Mouse (Mus musculus): ENCODE measurements around the gene P4ha1. TPM values are rescaled to one million over a fixed set of nuclear protein-coding genes. Genes with fewer than 3 reads are reported as not detected.
"Not testable (repeated sequence)": the region's sequence is repeated elsewhere in the genome, so short reads cannot be mapped to it uniquely, and the experiment has no call there.

Gene P4ha1
- polyA plus RNA-seq, 1 experiment from 2014 or later: 28.7 TPM

DNA sequence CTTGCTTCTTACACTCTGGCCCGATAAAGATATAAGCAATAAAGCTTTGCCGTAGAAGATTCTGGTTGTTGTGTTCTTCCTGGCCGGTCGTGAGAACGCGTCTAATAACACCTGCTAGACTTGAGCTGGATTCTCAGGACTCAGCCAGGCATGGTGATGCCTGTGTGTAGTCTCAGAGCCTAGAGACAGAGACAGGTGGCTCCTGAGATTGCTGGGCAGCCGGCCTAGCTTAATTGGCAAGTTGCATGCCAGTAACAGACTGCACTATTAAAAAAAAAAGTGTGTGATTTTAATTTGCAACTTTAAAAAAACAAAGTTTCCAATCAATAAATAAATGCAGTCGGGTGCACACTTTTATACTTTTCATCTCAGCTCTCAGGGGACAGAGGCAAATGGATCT, 63.9 kb downstream of the P4ha1 start:
- Histone ChIP-seq H3K27me3 (no peaks in the 10 kb centered on the region), H3K36me3 (no peaks in the 10 kb centered on the region), H3K27ac (replicated peaks) (no peak overlapping the region), H3K9me3 (peaks cover 5% of the 10 kb centered on the region), H3K9ac (no peak overlapping the region), H3K4me2 (no peak overlapping the region), H3K4me1 (replicated peaks) (no peaks in the 10 kb centered on the region), H3K4me3 (no peak overlapping the region)
- 89% methylated on average over 8 of the region's 8 CpGs for WGBS
- no peak for ATAC-seq (ENCODE audit: low FRiP score, low read depth)

DNA sequence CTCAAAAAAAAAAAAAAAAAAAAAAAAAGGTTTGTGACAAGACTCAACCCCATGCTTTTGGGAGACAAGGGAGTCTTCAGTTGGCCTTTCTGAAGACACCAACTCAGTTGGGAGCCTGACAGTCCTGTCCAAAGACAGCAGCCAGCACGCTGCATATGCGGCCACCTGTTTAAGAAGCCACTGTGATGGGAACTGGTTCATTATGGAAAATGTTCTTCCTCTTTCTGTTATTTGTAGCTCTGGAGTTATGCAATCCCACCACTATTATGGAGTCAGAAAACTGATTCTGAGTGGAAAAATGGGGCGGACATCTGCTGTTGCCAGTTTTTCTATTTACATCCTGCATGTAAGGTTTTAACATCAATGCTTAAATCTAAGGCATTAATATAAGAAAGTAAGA, 66.6 kb downstream of the P4ha1 start:
- no peak overlapping the region for H3K4me3 ChIP-seq
- no peaks in the 10 kb centered on the region for H3K36me3 ChIP-seq
- no peaks in the 10 kb centered on the region for H3K27me3 ChIP-seq
- H3K4me2 ChIP-seq: no peak overlapping the region
- no peak for ATAC-seq (ENCODE audit: low FRiP score, low read depth)
- WGBS: 97% methylated on average over 3 of the region's 3 CpGs
- H3K9me3 ChIP-seq: peaks cover 5% of the 10 kb centered on the region
- no peak overlapping the region for H3K27ac ChIP-seq (replicated peaks)
- H3K9ac ChIP-seq: no peak overlapping the region
- no peaks in the 10 kb centered on the region for H3K4me1 ChIP-seq (replicated peaks)

DNA sequence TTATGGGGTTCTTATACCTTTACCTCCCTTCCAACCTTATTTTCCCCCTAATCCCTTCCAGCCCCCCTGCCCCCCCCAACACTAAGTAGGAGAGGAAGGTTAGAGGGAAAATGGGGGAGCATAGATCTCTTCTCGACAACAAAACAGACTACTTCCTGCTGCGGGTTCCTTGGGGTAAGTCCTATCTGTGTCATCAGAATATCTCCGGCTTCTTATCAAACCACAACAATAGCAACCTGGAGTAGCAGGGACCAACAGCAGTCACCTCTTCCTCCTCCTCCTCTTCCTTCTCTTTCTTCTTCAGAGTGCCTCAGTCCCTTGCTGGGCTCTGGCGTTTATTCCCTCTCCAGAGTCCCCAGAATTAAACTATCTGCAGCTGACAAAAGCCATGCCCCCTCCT, 68.8 kb downstream of the P4ha1 start:
- Histone ChIP-seq H3K9ac (no peak overlapping the region), H3K4me1 (replicated peaks) (no peaks in the 10 kb centered on the region), H3K27me3 (no peaks in the 10 kb centered on the region), H3K9me3 (peaks cover 5% of the 10 kb centered on the region), H3K27ac (replicated peaks) (no peak overlapping the region), H3K4me2 (no peak overlapping the region), H3K36me3 (no peaks in the 10 kb centered on the region), H3K4me3 (no peak overlapping the region)
- ATAC-seq (ENCODE audit: low FRiP score, low read depth): no peak
- WGBS: 84% methylated on average over 4 of the region's 4 CpGs

DNA sequence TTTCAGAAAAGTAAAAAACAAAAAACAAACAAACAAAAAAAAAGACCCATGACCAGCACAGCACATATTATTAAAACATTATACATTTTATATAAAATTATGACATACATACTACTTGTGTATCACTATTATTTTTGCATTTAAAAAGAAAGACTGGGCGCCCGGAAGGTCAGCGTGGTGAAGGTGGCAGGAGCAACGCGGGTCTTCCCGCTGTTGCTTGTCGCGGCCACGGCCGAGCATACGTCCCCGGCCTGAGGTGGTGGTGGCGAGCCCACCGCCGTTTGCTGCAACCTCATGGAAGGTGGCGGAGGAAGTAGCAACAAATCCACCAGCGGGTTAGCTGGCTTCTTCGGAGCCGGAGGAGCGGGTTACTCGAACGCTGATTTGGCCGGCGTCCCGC, 72.4 kb downstream of the P4ha1 start, which contains the start of gene Gm10273:
Gm10273 (plus strand) TSS at position 172 of the 400 bp plus-strand sequence.
- H3K36me3 ChIP-seq; H3K4me3 ChIP-seq; H3K9ac ChIP-seq; H3K4me2 ChIP-seq; H3K27me3 ChIP-seq; H3K4me1 ChIP-seq (replicated peaks); H3K27ac ChIP-seq (replicated peaks); H3K9me3 ChIP-seq; ATAC-seq (ENCODE audit: low FRiP score, low read depth): not testable (repeated sequence)
- 92% methylated on average over 12 of the region's 25 CpGs for WGBS

GRCm38 (mm10) chr10:59402899-59403792, 80.0 kb downstream of the P4ha1 start, which contains the start of gene Pla2g12b:
Gene Pla2g12b (plus strand): TSS chr10:59403660.
- Histone ChIP-seq H3K9me3 (no peaks in the 10 kb centered on the region), H3K4me1 (replicated peaks) (no peaks in the 10 kb centered on the region), H3K27ac (replicated peaks) (no peak within 1 kb of the TSS), H3K9ac (no peak within 1 kb of the TSS), H3K4me3 (no peak within 1 kb of the TSS), H3K27me3 (no peaks in the 10 kb centered on the region), H3K36me3 (no peaks in the 10 kb centered on the region), H3K4me2 (no peak within 1 kb of the TSS)
- WGBS: 80% methylated on average over 21 of the region's 21 CpGs
- no peak for ATAC-seq (ENCODE audit: low FRiP score, low read depth)

GRCm38 (mm10) chr10:59403793-59404149, 80.7 kb downstream of the P4ha1 start:
- H3K27ac ChIP-seq (replicated peaks): no peak overlapping the region
- no peak overlapping the region for H3K9ac ChIP-seq
- H3K4me2 ChIP-seq: no peak overlapping the region
- no peak for ATAC-seq (ENCODE audit: low FRiP score, low read depth)
- H3K4me1 ChIP-seq (replicated peaks): no peaks in the 10 kb centered on the region
- H3K36me3 ChIP-seq: no peaks in the 10 kb centered on the region
- WGBS: 73% methylated on average over 10 of the region's 10 CpGs
- no peak overlapping the region for H3K4me3 ChIP-seq
- no peaks in the 10 kb centered on the region for H3K9me3 ChIP-seq
- no peaks in the 10 kb centered on the region for H3K27me3 ChIP-seq

- no peak for ATAC-seq (ENCODE audit: low FRiP score, low read depth)
- 72% methylated on average over 6 of the region's 6 CpGs for WGBS
- Histone ChIP-seq H3K36me3 (no peaks in the 10 kb centered on the region), H3K27ac (replicated peaks) (no peak overlapping the region), H3K27me3 (no peaks in the 10 kb centered on the region), H3K9me3 (no peaks in the 10 kb centered on the region), H3K4me1 (replicated peaks) (no peaks in the 10 kb centered on the region), H3K4me3 (no peak overlapping the region), H3K4me2 (no peak overlapping the region), H3K9ac (no peak overlapping the region)
These were observed 85.4 kb downstream of the P4ha1 start for GRCm38 (mm10) chr10:59408499-59408898.

- Histone ChIP-seq H3K9ac (no peak overlapping the region), H3K36me3 (no peaks in the 10 kb centered on the region), H3K27me3 (no peaks in the 10 kb centered on the region), H3K4me1 (replicated peaks) (no peaks in the 10 kb centered on the region), H3K4me3 (no peak overlapping the region), H3K4me2 (no peak overlapping the region), H3K9me3 (no peaks in the 10 kb centered on the region), H3K27ac (replicated peaks) (no peak overlapping the region)
- 82% methylated on average over 12 of the region's 12 CpGs for WGBS
- ATAC-seq (ENCODE audit: low FRiP score, low read depth): no peak
These were observed 87.2 kb downstream of the P4ha1 start for GRCm38 (mm10) chr10:59410264-59410663.

GRCm38 (mm10) chr10:59413711-59414110, 90.6 kb downstream of the P4ha1 start:
- Histone ChIP-seq H3K4me3 (no peak overlapping the region), H3K27me3 (no peaks in the 10 kb centered on the region), H3K4me2 (no peak overlapping the region), H3K9ac (no peak overlapping the region), H3K36me3 (no peaks in the 10 kb centered on the region), H3K9me3 (no peaks in the 10 kb centered on the region), H3K4me1 (replicated peaks) (no peaks in the 10 kb centered on the region), H3K27ac (replicated peaks) (no peak overlapping the region)
- 94% methylated on average over 4 of the region's 4 CpGs for WGBS
- ATAC-seq (ENCODE audit: low FRiP score, low read depth): no peak

DNA sequence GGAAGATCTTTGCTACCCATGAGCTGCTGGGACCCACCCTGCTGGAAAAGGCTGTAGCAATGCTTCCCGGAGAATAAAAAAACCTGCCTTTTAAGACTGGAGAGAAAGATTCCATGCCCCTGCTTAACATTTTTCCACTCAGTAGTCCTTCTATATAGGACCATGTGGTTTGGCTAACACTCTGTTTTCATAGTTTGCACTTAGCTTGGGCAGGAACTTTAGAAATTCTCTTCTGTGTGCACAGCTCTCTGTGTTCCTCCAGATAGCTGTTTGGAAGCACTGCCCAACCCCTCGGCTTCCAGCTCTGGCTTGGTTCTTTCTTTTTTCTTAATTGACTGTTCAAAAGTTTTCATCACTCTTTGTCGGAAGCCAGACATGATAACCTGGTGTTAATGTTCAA, 93.5 kb downstream of the P4ha1 start:
- Histone ChIP-seq H3K4me3 (no peak overlapping the region), H3K36me3 (no peaks in the 10 kb centered on the region), H3K27me3 (no peaks in the 10 kb centered on the region), H3K4me2 (no peak overlapping the region), H3K4me1 (replicated peaks) (no peaks in the 10 kb centered on the region), H3K27ac (replicated peaks) (no peak overlapping the region), H3K9ac (no peak overlapping the region), H3K9me3 (no peaks in the 10 kb centered on the region)
- WGBS: 88% methylated on average over 3 of the region's 3 CpGs
- ATAC-seq (ENCODE audit: low FRiP score, low read depth): no peak

DNA sequence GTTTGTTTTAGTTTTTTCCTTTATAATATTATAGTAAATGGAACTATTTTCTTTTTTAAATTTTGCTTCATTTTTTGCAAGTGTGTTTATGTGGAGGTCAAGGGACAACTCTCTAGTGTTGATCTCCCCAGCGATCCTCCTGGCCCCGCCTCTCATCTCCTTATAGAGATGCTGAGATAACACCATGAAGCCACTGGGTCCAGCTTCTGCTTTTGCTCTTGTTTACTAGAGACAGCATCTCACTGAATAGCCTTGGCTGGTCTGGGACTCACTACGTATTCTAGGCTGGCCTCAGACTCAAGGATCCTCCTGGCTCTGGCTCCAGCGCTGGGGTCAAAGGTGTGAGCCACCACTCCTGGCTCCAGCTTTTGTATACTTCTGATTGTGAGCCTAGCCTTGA, 96.4 kb downstream of the P4ha1 start:
- Histone ChIP-seq H3K4me2 (no peak overlapping the region), H3K36me3 (no peaks in the 10 kb centered on the region), H3K4me3 (no peak overlapping the region), H3K4me1 (replicated peaks) (no peaks in the 10 kb centered on the region), H3K27me3 (no peaks in the 10 kb centered on the region), H3K9ac (no peak overlapping the region), H3K9me3 (no peaks in the 10 kb centered on the region), H3K27ac (replicated peaks) (no peak overlapping the region)
- no peak for ATAC-seq (ENCODE audit: low FRiP score, low read depth)
- WGBS: 95% methylated on average over 4 of the region's 4 CpGs

Data from hindbrain, embryonic 15.5 days (tissue).